Mouse (Mus musculus) testis, adult 2 months (tissue): ENCODE measurements around the gene Tns3. TPM values are rescaled to one million over a fixed set of nuclear protein-coding genes. Genes with fewer than 3 reads are reported as not detected.

ENCODE experiments used
- H3K27ac ChIP-seq: fragments of 200-500 bp; 2 replicates; pipeline ENCODE4 v1.5.1; 2012; ENCODE audit warnings: low read depth, low read length; ENCODE audit not compliant: control insufficient read depth, insufficient read depth
- H3K27me3 ChIP-seq: fragments of 200-500 bp; 2 replicates; pipeline ENCODE4 v1.6.1; 2012; ENCODE audit warnings: mild to moderate bottlenecking, low read length, moderate library complexity; ENCODE audit not compliant: control insufficient read depth, insufficient read depth
- H3K36me3 ChIP-seq: fragments of 200-500 bp; 2 replicates; pipeline ENCODE4 v1.6.1; 2012; ENCODE audit warnings: mild to moderate bottlenecking, low read length; ENCODE audit not compliant: control insufficient read depth, insufficient read depth
- H3K4me1 ChIP-seq: fragments of 200-500 bp; 2 replicates; pipeline ENCODE4 v1.6.1; 2012; ENCODE audit warnings: low read length; ENCODE audit not compliant: control insufficient read depth, insufficient read depth
- H3K4me3 ChIP-seq: fragments of 200-500 bp; 2 replicates; pipeline ENCODE4 v1.5.1; 2012; ENCODE audit warnings: low read depth, mild to moderate bottlenecking, low read length, moderate library complexity, mixed read lengths; ENCODE audit not compliant: control insufficient read depth
- CTCF ChIP-seq: fragments of 200-500 bp; IDR thresholded peaks from 2 replicates; pipeline ENCODE4 v1.5.1; 2012; ENCODE audit warnings: low read depth, mild to moderate bottlenecking, inconsistent platforms, low read length, moderate library complexity; ENCODE audit not compliant: control insufficient read depth, insufficient read depth, insufficient replicate concordance
- POLR2A ChIP-seq: fragments of 200-500 bp; IDR thresholded peaks from 2 replicates; pipeline ENCODE4 v1.6.1; 2012; ENCODE audit warnings: low read depth, mild to moderate bottlenecking, inconsistent platforms, low read length, moderate library complexity; ENCODE audit not compliant: control insufficient read depth
- polyA plus RNA-seq: library from polyadenylated mRNA; depleted of rRNA; stranded (reverse); fragments of >200 nt; gene quantifications from 2 replicates; pipeline ENCODE4 v1.2.3, GENCODE M21; 2012

Gene Tns3
- polyA plus RNA-seq, 1 experiment, result 6.6 TPM

DNA sequence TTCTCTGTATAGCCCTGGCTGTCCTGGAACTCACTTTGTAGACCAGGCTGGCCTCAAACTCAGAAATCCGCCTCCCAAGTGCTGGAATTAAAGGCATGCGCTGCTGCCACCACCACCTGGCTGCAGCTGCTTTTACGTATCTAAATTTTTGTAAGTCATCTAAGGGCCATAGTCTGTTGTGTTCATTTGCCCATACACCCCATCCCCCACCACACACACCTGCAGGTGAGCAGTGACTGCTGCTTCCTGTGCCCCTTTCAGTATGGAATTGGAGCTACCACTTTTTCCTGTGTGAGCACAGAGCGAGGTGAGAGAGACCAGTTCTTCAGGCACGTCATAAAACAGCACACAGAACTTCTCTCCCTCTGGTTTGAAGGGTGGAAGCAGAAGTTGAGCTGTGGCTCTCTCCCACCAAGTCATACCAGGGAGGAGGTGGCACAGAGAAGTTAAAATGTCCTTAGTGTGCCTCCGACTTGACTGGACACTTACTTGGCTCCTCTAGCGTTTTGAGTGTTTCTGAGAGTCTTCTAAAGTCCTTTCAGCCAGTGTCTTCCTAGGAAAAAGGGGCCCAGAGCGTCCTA, 36.4 kb upstream of the Tns3 start:
- TF ChIP-seq POLR2A, result no peak
- TF ChIP-seq CTCF, result no peak
- no peak overlapping the region for H3K4me3 ChIP-seq
- H3K36me3 ChIP-seq, result no peaks in the 10 kb centered on the region
- H3K27ac ChIP-seq, result no peak overlapping the region
- H3K4me1 ChIP-seq, result no peaks in the 10 kb centered on the region; the same call in 1 of the 2 replicates
- H3K27me3 ChIP-seq, result no peaks in the 10 kb centered on the region

GRCm38 (mm10) chr11:8699777-8700176, 35.4 kb upstream of the Tns3 start:
- no peaks in the 10 kb centered on the region for H3K27me3 ChIP-seq
- TF ChIP-seq POLR2A, result no peak
- TF ChIP-seq CTCF, result no peak
- H3K27ac ChIP-seq, result no peak overlapping the region
- H3K4me1 ChIP-seq, result no peaks in the 10 kb centered on the region; the same call in 1 of the 2 replicates
- H3K4me3 ChIP-seq, result no peak overlapping the region
- H3K36me3 ChIP-seq, result no peaks in the 10 kb centered on the region

DNA sequence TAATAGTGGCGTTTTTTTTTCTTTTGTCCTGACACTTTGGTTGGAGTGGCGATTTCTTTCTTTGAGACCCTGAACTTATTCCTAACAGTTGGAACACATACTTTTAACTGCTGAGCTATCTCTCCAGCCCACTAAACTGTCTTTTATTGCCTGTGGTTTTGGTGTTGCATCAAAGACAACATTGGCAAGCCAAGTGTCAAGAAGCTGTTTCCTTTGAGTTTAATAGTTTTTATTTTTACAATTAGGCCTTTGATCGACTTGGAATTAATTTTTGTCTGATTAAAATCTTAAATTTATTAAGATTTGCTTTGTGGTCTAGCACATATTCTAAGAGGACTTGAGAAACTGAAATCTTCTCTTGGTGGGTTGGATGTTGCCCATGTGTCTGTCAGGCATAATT, 33.3 kb upstream of the Tns3 start:
- no peaks in the 10 kb centered on the region for H3K27me3 ChIP-seq
- no peaks in the 10 kb centered on the region for H3K36me3 ChIP-seq
- no peak overlapping the region for H3K27ac ChIP-seq
- H3K4me1 ChIP-seq, result no peaks in the 10 kb centered on the region
- TF ChIP-seq POLR2A (no peak), CTCF (no peak)
- H3K4me3 ChIP-seq, result no peak overlapping the region

DNA sequence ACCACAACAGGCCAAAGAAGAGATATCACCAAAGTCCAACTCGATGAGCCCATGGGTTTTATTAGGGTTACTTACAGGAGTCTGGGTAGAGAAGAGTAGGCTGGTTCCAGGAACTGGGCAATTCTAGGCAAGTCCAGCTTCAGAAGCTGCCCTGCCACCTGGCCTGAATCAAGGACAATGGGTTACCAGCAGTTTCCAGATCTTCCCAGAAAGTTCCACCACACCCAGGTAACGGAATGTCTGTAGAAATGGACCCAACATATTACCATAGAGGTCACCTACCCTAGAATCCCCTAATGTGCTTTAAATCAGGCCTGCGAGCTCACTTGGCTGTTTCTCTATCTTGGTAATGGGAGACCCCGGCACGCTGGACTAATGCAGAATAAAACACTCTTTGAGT, 29.8 kb upstream of the Tns3 start:
- Histone ChIP-seq H3K4me1 (no peaks in the 10 kb centered on the region), H3K36me3 (no peaks in the 10 kb centered on the region), H3K4me3 (no peak overlapping the region), H3K27ac (no peak overlapping the region), H3K27me3 (no peaks in the 10 kb centered on the region)
- no peak for TF ChIP-seq CTCF
- no peak for TF ChIP-seq POLR2A

GRCm38 (mm10) chr11:8692536-8693471, 28.5 kb upstream of the Tns3 start:
- TF ChIP-seq POLR2A, result no peak
- TF ChIP-seq CTCF, result no peak
- Histone ChIP-seq H3K27me3 (no peaks in the 10 kb centered on the region), H3K27ac (no peak overlapping the region), H3K4me3 (no peak overlapping the region), H3K4me1 (no peaks in the 10 kb centered on the region), H3K36me3 (no peaks in the 10 kb centered on the region)

DNA sequence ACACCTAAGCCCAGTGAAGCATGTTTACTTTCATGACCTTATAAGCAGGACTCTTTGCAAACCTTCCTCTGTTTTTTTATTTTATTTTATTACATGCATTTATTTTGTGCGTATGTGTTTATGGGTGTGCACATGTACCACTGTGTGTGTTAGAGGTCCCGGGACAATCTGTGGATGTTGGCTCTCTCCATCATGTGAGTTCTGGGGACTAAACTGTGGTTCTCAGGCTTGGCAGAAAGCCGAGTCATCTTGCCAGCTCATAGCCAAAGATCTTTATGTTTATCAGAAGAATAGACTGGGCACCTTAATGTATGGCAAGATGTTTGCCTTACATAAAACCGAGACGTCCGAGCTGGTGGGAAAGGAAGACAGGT, 27.8 kb upstream of the Tns3 start:
- H3K27ac ChIP-seq, result no peak overlapping the region
- no peak overlapping the region for H3K4me3 ChIP-seq
- H3K4me1 ChIP-seq, result no peaks in the 10 kb centered on the region
- H3K36me3 ChIP-seq, result no peaks in the 10 kb centered on the region
- TF ChIP-seq POLR2A (no peak), CTCF (no peak)
- H3K27me3 ChIP-seq, result no peaks in the 10 kb centered on the region

DNA sequence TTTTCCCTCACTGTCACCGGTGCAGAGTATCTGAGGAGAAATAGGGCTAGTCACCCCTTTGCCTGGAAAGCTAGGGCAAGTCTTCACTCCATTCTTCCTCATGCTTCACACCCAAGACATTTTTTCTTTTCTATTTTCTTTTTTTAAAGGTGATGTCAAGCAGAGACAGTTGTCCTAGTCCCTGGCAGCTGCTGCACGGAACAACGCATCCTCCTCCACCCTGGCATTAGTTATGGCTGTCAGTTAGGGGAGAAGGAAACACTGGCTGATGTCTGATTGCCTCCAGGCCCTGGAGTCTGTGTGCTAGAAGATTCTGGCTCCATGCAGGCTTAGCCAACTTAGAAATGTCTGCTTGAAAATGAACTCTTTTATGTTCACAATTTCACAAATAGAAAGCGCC, 27.3 kb upstream of the Tns3 start:
- no peaks in the 10 kb centered on the region for H3K27me3 ChIP-seq
- no peak overlapping the region for H3K4me3 ChIP-seq
- TF ChIP-seq POLR2A (no peak), CTCF (no peak)
- no peaks in the 10 kb centered on the region for H3K4me1 ChIP-seq
- no peak overlapping the region for H3K27ac ChIP-seq
- H3K36me3 ChIP-seq, result no peaks in the 10 kb centered on the region
